Mouse (Mus musculus) neural tube, embryonic 13.5 days (tissue): ENCODE measurements at regions not wholly inside any gene's neighbourhood (a gene's known extent, or its start where the extent isn't known, plus 50 kb on each side); places are given as distances from the start of the nearest gene placed in this dataset.
"Not testable (repeated sequence)": the region's sequence is repeated elsewhere in the genome, so short reads cannot be mapped to it uniquely, and the experiment has no call there.

ENCODE experiments used
- ATAC-seq: fragments of 200-750 bp; cut with Nextera tagmentation; 2 replicates; pipeline ENCODE4 v1.8.0; 2017; ENCODE audit warnings: low read depth, mild to moderate bottlenecking, moderate TSS enrichment, moderate library complexity
- H3K27ac ChIP-seq: fragments of 300-500 bp; sonication (generic); replicated peaks from 2 replicates; pipeline ENCODE4 v1.5.1; 2015; ENCODE audit warnings: moderate library complexity, mild to moderate bottlenecking, inconsistent platforms
- H3K27me3 ChIP-seq: fragments of 300-500 bp; sonication (generic); 2 replicates; pipeline ENCODE4 v1.6.1; 2015; ENCODE audit warnings: mild to moderate bottlenecking, inconsistent platforms
- H3K36me3 ChIP-seq: fragments of 300-500 bp; sonication (generic); 2 replicates; pipeline ENCODE4 v1.6.1; 2015; ENCODE audit warnings: mild to moderate bottlenecking, inconsistent platforms
- H3K4me1 ChIP-seq: fragments of 300-500 bp; sonication (generic); replicated peaks from 2 replicates; pipeline ENCODE4 v1.6.1; 2015; ENCODE audit warnings: inconsistent platforms
- H3K4me2 ChIP-seq: fragments of 300-500 bp; sonication (generic); 2 replicates; pipeline ENCODE4 v1.6.1; 2015; ENCODE audit warnings: inconsistent platforms, mild to moderate bottlenecking, moderate library complexity
- H3K4me3 ChIP-seq: fragments of 300-500 bp; sonication (generic); 2 replicates; pipeline ENCODE4 v1.5.1; 2015; ENCODE audit warnings: mild to moderate bottlenecking, inconsistent platforms
- H3K9ac ChIP-seq: fragments of 300-500 bp; sonication (generic); 2 replicates; pipeline ENCODE4 v1.6.1; 2015; ENCODE audit warnings: moderate library complexity, mild to moderate bottlenecking, inconsistent platforms
- H3K9me3 ChIP-seq: fragments of 300-500 bp; sonication (generic); 2 replicates; pipeline ENCODE4 v1.6.1; 2016; ENCODE audit warnings: inconsistent platforms
- WGBS: fragments of 180-500 bp; shearing (Covaris S2); methylation state at CpG from one replicate; pipeline ENCODE4 v1.1.7; 2015; 5-methylcytosine and 5-hydroxymethylcytosine counted together

DNA sequence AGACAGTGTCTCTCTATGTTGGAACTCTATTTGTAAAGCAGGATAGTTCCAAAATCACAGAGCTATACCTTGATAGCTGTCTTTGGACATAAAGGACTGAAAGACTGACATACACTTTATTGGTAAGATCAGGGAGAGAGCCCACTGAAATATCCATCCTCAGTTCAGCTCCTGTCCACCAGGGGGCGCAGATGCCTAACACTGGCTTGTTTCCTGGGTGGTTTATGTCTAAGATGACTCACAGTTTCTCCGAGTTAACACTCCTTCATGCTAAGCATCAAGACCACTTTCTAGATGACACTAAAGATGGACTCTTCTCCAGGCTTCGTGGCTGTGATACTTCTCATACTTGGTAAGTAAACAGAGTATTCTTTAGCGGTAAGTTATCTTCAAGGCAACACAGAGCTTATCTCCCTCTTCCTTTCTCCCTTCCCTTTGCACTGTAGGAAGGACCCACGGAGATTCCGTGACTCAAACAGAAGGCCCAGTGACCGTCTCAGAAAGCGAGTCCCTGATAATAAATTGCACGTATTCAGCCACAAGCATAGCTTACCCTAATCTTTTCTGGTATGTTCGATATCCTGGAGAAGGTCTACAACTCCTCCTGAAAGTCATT, 737.2 kb downstream of the Dad1 start:
- not testable (repeated sequence) for ATAC-seq, H3K27ac ChIP-seq, H3K27me3 ChIP-seq, H3K4me1 ChIP-seq, H3K9ac ChIP-seq, H3K36me3 ChIP-seq, H3K4me2 ChIP-seq, H3K9me3 ChIP-seq, H3K4me3 ChIP-seq
- WGBS = no CpG with 5 or more reads among the region's 10 CpGs

DNA sequence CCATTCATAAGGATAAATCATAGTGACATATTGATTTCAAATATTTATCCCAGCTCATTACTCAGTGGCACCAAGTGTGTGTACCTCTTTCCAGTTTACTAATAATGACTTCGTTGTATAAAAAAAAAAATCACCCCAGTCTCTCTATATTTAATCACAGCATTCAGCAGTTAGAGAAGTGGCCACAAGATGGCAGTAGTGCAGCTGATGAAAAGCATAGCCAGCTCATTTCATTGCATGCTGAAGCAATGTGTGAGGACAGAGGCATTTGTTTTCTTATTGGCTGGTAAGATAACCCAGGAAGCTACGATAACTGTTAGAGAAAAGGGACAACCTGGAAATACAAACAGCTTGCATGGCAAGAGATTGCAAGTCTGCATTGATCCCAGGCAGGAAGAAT, 748.5 kb downstream of the Dad1 start:
- not testable (repeated sequence) for H3K9me3 ChIP-seq, H3K4me2 ChIP-seq, H3K27me3 ChIP-seq, H3K36me3 ChIP-seq, H3K4me3 ChIP-seq, H3K27ac ChIP-seq, H3K9ac ChIP-seq, H3K4me1 ChIP-seq
- ATAC-seq = peak; percentile 40; the same call in 1 of the 2 replicates
- 53% methylated on average over 1 of the region's 2 CpGs for WGBS

DNA sequence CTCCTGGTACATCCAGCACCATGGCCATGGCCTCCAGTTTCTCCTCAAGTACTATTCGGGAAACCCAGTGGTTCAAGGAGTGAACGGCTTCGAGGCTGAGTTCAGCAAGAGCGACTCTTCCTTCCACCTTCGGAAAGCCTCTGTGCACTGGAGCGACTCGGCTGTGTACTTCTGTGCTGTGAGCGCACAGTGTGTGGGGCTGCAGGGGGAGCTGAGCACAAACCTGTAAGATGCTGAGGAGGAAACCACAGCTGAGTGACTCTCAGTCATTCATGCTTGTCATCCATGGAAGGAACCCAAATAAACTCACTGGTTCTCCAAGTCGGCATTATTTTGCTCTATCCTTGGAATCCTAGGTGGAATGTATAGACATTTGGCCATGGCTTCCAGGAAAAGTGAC, 765.5 kb downstream of the Dad1 start:
- H3K4me3 ChIP-seq, H3K27ac ChIP-seq, H3K36me3 ChIP-seq, H3K27me3 ChIP-seq, H3K4me1 ChIP-seq, ATAC-seq, H3K4me2 ChIP-seq, H3K9me3 ChIP-seq, H3K9ac ChIP-seq: not testable (repeated sequence)
- WGBS = 94% methylated on average over 9 of the region's 9 CpGs

DNA sequence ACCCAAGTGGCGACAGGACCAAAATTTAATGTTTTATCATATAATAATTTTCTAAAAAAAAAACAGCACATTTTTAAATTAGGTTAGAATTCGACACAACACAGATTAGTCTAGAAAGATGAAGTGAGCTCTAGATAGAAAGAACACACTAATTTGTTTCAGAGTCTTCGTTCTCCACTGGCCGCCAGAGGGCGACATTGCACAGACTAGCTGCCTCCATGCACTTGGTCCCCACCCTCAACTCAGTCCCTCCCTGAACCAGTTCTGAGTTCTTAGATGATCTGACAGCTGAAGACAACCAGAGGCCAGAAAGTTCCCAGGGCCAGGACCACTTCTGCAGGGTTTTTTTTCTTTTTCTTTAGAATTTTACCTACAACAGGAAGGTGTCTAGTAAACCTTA, 766.3 kb downstream of the Dad1 start:
- not testable (repeated sequence) for H3K27ac ChIP-seq, H3K27me3 ChIP-seq, H3K4me1 ChIP-seq, H3K9me3 ChIP-seq, ATAC-seq, H3K36me3 ChIP-seq, H3K4me3 ChIP-seq, H3K4me2 ChIP-seq, H3K9ac ChIP-seq
- WGBS = 33% methylated on average over 5 of the region's 5 CpGs

DNA sequence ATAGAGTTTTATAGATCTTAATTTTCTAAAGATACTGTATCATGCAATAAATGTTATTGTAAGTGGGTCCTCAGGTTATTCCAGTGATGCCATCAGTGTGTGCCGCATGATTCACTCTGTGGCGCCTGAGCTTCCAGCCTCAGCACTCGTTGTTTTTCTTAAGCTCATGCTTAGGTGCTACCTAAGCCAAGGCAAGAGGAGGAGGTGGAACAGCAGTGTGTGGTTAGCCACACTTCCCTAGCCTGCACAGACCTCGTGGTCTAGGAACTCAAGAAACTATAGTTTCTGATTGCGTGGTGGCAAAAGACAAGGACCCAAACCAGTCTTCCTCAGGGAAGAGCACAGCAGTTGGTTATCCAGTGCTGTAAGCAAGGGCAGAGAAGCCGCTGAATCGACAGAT, 779.7 kb downstream of the Dad1 start:
- H3K4me2 ChIP-seq, H3K27me3 ChIP-seq, H3K9me3 ChIP-seq, H3K27ac ChIP-seq, H3K4me3 ChIP-seq, H3K36me3 ChIP-seq, H3K4me1 ChIP-seq, ATAC-seq, H3K9ac ChIP-seq: not testable (repeated sequence)
- WGBS = 91% methylated on average over 7 of the region's 7 CpGs

DNA sequence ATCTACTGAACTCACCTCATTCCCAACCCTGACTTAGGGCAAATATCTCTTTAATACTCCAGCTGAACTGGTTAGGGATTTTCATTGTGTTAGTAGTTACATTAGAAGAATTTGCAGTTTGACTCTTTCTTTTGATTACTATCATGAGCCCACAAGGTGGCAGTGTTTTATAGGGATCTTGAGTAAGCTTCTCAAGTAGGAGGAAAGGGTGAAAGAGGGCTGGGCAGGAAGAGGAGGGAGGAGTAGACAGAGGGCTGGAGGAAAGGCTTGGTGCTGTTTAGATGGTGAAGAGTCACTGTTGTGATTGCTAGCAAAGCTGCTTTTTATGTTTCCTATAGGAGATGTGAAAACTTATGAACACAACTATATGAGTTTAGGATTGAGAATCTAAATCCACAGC, 793.1 kb downstream of the Dad1 start:
- not testable (repeated sequence) for H3K27ac ChIP-seq, H3K9ac ChIP-seq, H3K4me2 ChIP-seq, H3K36me3 ChIP-seq, ATAC-seq, H3K4me1 ChIP-seq, H3K9me3 ChIP-seq, H3K4me3 ChIP-seq, H3K27me3 ChIP-seq

DNA sequence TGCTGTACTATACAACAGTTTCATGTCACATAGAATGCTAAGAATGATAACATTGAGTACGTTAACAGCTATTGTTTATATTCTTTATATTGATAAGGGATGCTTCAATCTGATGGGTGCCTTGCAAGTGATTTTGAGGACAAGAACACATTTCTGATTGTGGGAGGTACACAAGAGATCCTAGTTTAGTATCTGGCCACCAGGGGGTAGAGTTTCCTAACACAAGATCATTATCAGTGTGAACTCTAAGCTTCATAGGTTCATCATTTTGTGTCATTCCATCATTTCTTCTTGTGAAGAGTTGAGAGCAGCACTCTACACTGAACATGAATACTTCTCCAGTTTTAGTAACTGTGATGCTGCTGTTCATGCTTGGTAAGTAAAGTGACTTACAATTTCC, 799.9 kb downstream of the Dad1 start:
- no peak overlapping the region for H3K4me2 ChIP-seq
- H3K27ac ChIP-seq = no peak overlapping the region
- no peak for ATAC-seq
- no peaks in the 10 kb centered on the region for H3K9me3 ChIP-seq
- 91% methylated on average over 1 of the region's 1 CpGs for WGBS
- no peaks in the 10 kb centered on the region for H3K27me3 ChIP-seq
- H3K4me3 ChIP-seq = no peak overlapping the region
- no peak overlapping the region for H3K9ac ChIP-seq
- no peaks in the 10 kb centered on the region for H3K4me1 ChIP-seq
- no peaks in the 10 kb centered on the region for H3K36me3 ChIP-seq

DNA sequence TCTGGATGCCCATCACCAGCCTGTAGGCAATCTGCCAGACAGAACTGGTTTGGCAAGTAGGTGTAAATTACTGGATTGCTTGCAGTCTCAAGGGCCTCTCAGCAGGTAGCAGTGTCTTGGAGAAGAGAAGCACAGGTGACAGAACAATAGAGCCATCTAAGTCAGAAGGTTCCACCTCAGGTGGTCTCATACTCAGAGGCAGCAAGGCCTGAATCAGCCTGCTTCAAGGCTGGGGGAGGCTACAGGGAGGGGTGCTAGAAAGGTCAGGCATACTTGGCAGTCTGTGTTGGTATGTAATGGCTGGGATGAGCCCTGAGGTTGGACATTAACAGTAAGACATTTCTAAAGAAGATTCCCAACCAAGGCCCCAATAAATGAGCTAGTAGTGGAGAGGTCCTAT, 814.3 kb downstream of the Dad1 start:
- H3K27ac ChIP-seq, H3K9ac ChIP-seq, H3K9me3 ChIP-seq, ATAC-seq, H3K4me3 ChIP-seq, H3K4me2 ChIP-seq, H3K36me3 ChIP-seq, H3K4me1 ChIP-seq, H3K27me3 ChIP-seq: not testable (repeated sequence)

DNA sequence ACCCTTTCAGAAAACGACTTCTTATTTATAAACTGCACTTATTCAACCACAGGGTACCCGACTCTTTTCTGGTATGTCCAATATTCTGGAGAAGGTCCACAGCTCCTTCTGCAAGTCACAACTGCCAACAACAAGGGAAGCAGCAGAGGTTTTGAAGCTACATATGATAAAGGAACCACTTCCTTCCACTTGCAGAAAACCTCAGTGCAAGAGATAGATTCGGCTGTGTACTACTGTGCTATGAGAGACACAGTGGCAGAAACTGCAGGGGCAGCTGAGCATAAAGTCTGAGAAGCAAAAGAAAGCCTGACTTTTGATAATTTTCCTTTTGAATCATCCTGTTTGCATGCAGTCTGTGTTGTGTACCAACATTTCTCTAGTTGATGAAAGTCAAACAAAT, 823.8 kb downstream of the Dad1 start:
- not testable (repeated sequence) for H3K4me1 ChIP-seq, H3K4me3 ChIP-seq, H3K9ac ChIP-seq, H3K27ac ChIP-seq, H3K36me3 ChIP-seq, H3K9me3 ChIP-seq, H3K4me2 ChIP-seq, ATAC-seq, H3K27me3 ChIP-seq
- WGBS = 74% methylated on average over 2 of the region's 3 CpGs

DNA sequence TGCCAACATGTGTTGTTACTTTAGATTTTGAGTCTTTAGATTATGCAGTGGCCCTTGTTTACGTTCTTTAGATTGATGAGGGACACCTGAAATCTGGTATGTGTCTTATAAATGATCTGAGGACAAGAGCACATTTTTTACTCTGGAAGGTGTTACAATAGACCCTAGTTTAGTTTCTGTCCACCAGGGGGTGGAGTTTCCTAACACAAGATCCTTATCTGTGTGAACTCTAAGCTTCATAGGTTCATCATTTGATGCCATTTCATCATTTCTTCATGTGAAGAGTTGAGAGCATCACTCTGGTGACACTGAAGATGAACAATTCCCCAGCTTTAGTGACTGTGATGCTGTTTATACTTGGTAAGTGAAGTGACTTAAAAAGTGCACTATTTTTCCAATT, 825.5 kb downstream of the Dad1 start:
- not testable (repeated sequence) for H3K4me1 ChIP-seq, ATAC-seq, H3K9ac ChIP-seq, H3K4me2 ChIP-seq, H3K9me3 ChIP-seq, H3K36me3 ChIP-seq, H3K27me3 ChIP-seq, H3K4me3 ChIP-seq, H3K27ac ChIP-seq
- 80% methylated on average over 1 of the region's 1 CpGs for WGBS

DNA sequence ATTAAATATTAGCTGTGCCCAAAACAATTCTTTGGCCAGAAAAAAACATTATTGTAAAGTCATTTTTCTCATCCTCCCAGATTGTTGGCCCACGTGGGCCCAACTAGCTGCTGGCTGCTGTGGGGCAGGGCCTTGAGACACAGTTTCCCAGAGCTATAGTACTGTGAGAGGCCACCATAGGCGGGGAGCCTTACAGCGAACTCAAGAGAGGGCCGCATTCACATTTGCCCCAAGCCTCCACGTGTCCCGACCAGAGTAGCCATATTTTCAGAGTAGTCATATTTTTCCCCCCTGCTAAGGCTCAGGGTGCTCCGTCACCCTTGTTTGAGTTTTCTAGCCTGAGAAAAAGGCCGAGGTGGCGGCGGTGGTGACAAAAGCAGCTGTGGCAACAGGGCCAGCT, 826.3 kb downstream of the Dad1 start:
- not testable (repeated sequence) for H3K4me1 ChIP-seq, H3K9me3 ChIP-seq, H3K27me3 ChIP-seq, ATAC-seq, H3K27ac ChIP-seq, H3K9ac ChIP-seq, H3K4me3 ChIP-seq, H3K36me3 ChIP-seq, H3K4me2 ChIP-seq
- WGBS = 82% methylated on average over 10 of the region's 10 CpGs

DNA sequence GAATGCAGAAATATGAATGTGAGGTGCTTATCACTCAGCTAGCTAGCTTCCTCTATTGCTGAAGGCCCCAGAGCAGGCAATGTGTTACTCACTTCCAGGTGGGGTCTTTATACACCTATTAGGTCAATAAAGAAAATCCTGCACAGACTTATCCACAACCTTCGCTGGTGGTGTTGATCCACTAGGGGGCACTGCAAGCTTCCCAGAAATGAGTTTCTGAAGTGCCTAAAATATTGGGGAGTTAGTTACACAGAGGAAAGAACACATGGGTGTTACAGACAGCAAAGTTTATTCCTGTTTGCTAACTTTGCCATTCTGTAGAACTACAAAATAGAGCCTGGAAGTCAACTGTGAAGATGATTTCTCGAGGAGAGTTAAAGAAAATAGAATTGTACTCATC, 836.9 kb downstream of the Dad1 start:
- H3K4me3 ChIP-seq, H3K36me3 ChIP-seq, H3K9ac ChIP-seq, H3K4me1 ChIP-seq, H3K4me2 ChIP-seq, ATAC-seq, H3K27ac ChIP-seq, H3K27me3 ChIP-seq, H3K9me3 ChIP-seq: not testable (repeated sequence)
- WGBS = 82% methylated on average over 2 of the region's 2 CpGs

DNA sequence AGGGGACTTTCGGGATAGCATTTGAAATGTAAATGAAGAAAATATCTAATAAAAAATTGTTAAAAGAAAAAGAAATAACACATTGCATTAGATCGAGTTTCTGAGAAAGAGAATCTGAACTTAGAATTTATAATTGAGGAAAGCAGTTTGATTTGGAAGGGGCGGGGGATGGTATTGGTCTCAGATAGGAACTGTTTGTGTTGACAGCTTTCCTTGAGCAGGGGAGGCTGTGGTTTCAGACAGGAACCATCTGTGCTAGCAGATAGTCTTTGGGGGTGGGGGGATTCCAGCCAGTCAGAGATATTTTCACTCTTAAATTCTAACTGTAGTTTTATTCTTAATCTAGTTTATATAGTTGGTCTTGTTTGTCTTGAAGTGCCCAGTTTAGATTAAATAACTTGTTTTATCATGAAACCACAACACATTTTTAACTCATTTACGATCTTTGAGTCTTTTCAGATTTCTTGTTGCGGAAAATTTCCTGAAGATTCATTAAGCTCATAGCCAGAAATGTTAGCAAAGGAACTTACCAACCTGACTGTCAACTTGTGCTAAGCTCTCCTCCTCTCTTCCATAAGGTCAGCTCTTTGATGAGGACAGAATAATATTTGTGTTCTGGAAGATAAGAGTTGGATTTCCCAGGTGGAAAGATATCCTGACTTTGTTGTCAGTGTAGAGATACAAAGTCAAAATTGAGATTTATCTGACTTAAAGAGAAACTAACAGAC, 846.2 kb downstream of the Dad1 start:
- not testable (repeated sequence) for ATAC-seq, H3K9me3 ChIP-seq, H3K4me2 ChIP-seq, H3K9ac ChIP-seq, H3K4me3 ChIP-seq, H3K27me3 ChIP-seq, H3K27ac ChIP-seq, H3K4me1 ChIP-seq, H3K36me3 ChIP-seq
- 85% methylated on average over 3 of the region's 5 CpGs for WGBS
